Mouse (Mus musculus): ENCODE results near the gene Lasp1.
A peak's percentile ranks its signal among the peaks of the same experiment; 100 is the strongest.
"Not testable (repeated sequence)": the region's sequence is repeated elsewhere in the genome, so short reads cannot be mapped to it uniquely, and the experiment has no call there.

The Lasp1 gene

GRCm38 (mm10) chr11:97798782-97799145 lies at the start of gene Lasp1:
Gene Lasp1, plus strand, starts transcription at chr11:97799000.
- DNase-seq = peak; percentile 85

GRCm38 (mm10) chr11:97753277-97753676 lies 45.5 kb upstream of the Lasp1 start:
- no peak for DNase-seq

- DNase-seq = no peak
These were observed 40.7 kb upstream of the Lasp1 start for GRCm38 (mm10) chr11:97758125-97758524.

- no peak for DNase-seq
These were observed 39.9 kb upstream of the Lasp1 start for GRCm38 (mm10) chr11:97758942-97759341.

GRCm38 (mm10) chr11:97761638-97762037 lies 37.2 kb upstream of the Lasp1 start:
- DNase-seq = no peak

- DNase-seq = peak; percentile 94
These were observed 32.5 kb upstream of the Lasp1 start, which contains the start of gene Cwc25 for GRCm38 (mm10) chr11:97766154-97766881. Gene Cwc25, minus strand, starts transcription at chr11:97766556.

GRCm38 (mm10) chr11:97769704-97770103 lies 29.1 kb upstream of the Lasp1 start:
- no peak for DNase-seq

- no peak for DNase-seq
These were observed 27.4 kb upstream of the Lasp1 start for GRCm38 (mm10) chr11:97771410-97771809.

GRCm38 (mm10) chr11:97775186-97775585 lies 23.6 kb upstream of the Lasp1 start:
- DNase-seq = no peak

- no peak for DNase-seq
These were observed 22.8 kb upstream of the Lasp1 start, which contains the start of gene 1700001P01Rik for GRCm38 (mm10) chr11:97775808-97776496. Gene 1700001P01Rik, minus strand, starts transcription at chr11:97775918.

GRCm38 (mm10) chr11:97776497-97777128 lies 22.2 kb upstream of the Lasp1 start:
- no peak for DNase-seq

GRCm38 (mm10) chr11:97777129-97777529 lies 21.7 kb upstream of the Lasp1 start:
- DNase-seq = no peak

- DNase-seq = no peak
These were observed 19.9 kb upstream of the Lasp1 start for GRCm38 (mm10) chr11:97778918-97779317.

GRCm38 (mm10) chr11:97779968-97780701 lies 18.7 kb upstream of the Lasp1 start:
- no peak for DNase-seq

- no peak for DNase-seq
These were observed 17.3 kb upstream of the Lasp1 start for GRCm38 (mm10) chr11:97781478-97781831.

- DNase-seq = peak; percentile 97
These were observed 16.8 kb upstream of the Lasp1 start, which contains the start of gene Rpl23 for GRCm38 (mm10) chr11:97781832-97782563. Gene Rpl23, minus strand, starts transcription at chr11:97782437.

- no peak for DNase-seq
These were observed 16.3 kb upstream of the Lasp1 start for GRCm38 (mm10) chr11:97782564-97782895.

GRCm38 (mm10) chr11:97787961-97788360 lies 10.8 kb upstream of the Lasp1 start:
- DNase-seq = no peak

GRCm38 (mm10) chr11:97789727-97790126 lies 9.1 kb upstream of the Lasp1 start:
- DNase-seq = no peak

GRCm38 (mm10) chr11:97790778-97791438 lies 7.9 kb upstream of the Lasp1 start:
- DNase-seq = not testable (repeated sequence)

GRCm38 (mm10) chr11:97793165-97793564 lies 5.6 kb upstream of the Lasp1 start:
- no peak for DNase-seq

GRCm38 (mm10) chr11:97796910-97797309 lies 1.9 kb upstream of the Lasp1 start:
- no peak for DNase-seq

Measured in kidney, adult 11 months (tissue).